Mouse (Mus musculus): ENCODE measurements around the gene Ager.

Ager gene

GRCm38 (mm10) chr17:34585121-34585520 is 12.5 kb upstream of the Ager start:
- DNase-seq (ENCODE audit: low read depth, low spot score): no peak

GRCm38 (mm10) chr17:34585877-34586771 is 11.5 kb upstream of the Ager start:
- DNase-seq (ENCODE audit: low read depth, low spot score): no peak

GRCm38 (mm10) chr17:34586796-34587422 is 10.8 kb upstream of the Ager start:
- peak; percentile 66 for DNase-seq (ENCODE audit: low read depth, low spot score)

- DNase-seq (ENCODE audit: low read depth, low spot score): peak; percentile 89
These were observed 10.2 kb upstream of the Ager start for GRCm38 (mm10) chr17:34587423-34587811.

- no peak for DNase-seq (ENCODE audit: low read depth, low spot score)
These were observed 9.8 kb upstream of the Ager start for GRCm38 (mm10) chr17:34587814-34588213.

GRCm38 (mm10) chr17:34588767-34589166 is 8.9 kb upstream of the Ager start:
- DNase-seq (ENCODE audit: low read depth, low spot score): no peak

GRCm38 (mm10) chr17:34589206-34589605 is 8.5 kb upstream of the Ager start:
- no peak for DNase-seq (ENCODE audit: low read depth, low spot score)

GRCm38 (mm10) chr17:34589681-34590101 is 8.0 kb upstream of the Ager start, which contains the start of gene Gpsm3:
Gene Gpsm3 (plus strand): TSS chr17:34589806.
- DNase-seq (ENCODE audit: low read depth, low spot score): peak; percentile 69

GRCm38 (mm10) chr17:34590154-34590987 is 7.3 kb upstream of the Ager start:
- no peak for DNase-seq (ENCODE audit: low read depth, low spot score)

GRCm38 (mm10) chr17:34591029-34591993 is 6.4 kb upstream of the Ager start, which contains the start of gene Pbx2:
Gene Pbx2 (plus strand): TSS chr17:34591266.
- no peak for DNase-seq (ENCODE audit: low read depth, low spot score)

GRCm38 (mm10) chr17:34591994-34592375 is 5.7 kb upstream of the Ager start:
- peak; percentile 80 for DNase-seq (ENCODE audit: low read depth, low spot score)

- DNase-seq (ENCODE audit: low read depth, low spot score): no peak
These were observed 4.8 kb upstream of the Ager start for GRCm38 (mm10) chr17:34592581-34593549.

GRCm38 (mm10) chr17:34593752-34594525 is 3.7 kb upstream of the Ager start:
- DNase-seq (ENCODE audit: low read depth, low spot score): no peak

GRCm38 (mm10) chr17:34596098-34596497 is 1.6 kb upstream of the Ager start:
- no peak for DNase-seq (ENCODE audit: low read depth, low spot score)

GRCm38 (mm10) chr17:34599891-34600290 is 2.2 kb downstream of the Ager start:
- no peak for DNase-seq (ENCODE audit: low read depth, low spot score)

GRCm38 (mm10) chr17:34601796-34602195 is 4.1 kb downstream of the Ager start:
- no peak for DNase-seq (ENCODE audit: low read depth, low spot score)

GRCm38 (mm10) chr17:34603375-34604060 is 5.9 kb downstream of the Ager start, which contains the start of gene Rnf5:
Gene Rnf5 (minus strand): TSS chr17:34603690.
- peak; percentile 100 for DNase-seq (ENCODE audit: low read depth, low spot score)

- peak; percentile 100 for DNase-seq (ENCODE audit: low read depth, low spot score)
These were observed 6.4 kb downstream of the Ager start, which contains the start of gene Agpat1 for GRCm38 (mm10) chr17:34604061-34604508. Gene Agpat1 (plus strand): TSS chr17:34604262.
